Mouse (Mus musculus) embryonic facial prominence, embryonic 13.5 days (tissue): ENCODE measurements around the gene Swsap1. TPM values are rescaled to one million over a fixed set of nuclear protein-coding genes. Genes with fewer than 3 reads are reported as not detected.
A peak's percentile ranks its signal among the peaks of the same experiment; 100 is the strongest.

Source experiments
- ATAC-seq: fragments of 200-750 bp; cut with Nextera tagmentation; 2 replicates; pipeline ENCODE4 v1.8.0; 2017; ENCODE audit warnings: low read depth; ENCODE audit not compliant: insufficient number of reproducible peaks, insufficient read depth, low FRiP score, low TSS enrichment
- H3K27ac ChIP-seq: fragments of 300-500 bp; sonication (generic); 2 replicates; pipeline ENCODE4 v1.5.1; 2015; ENCODE audit warnings: moderate library complexity, mild to moderate bottlenecking, inconsistent platforms
- H3K27me3 ChIP-seq: fragments of 300-500 bp; sonication (generic); 2 replicates; pipeline ENCODE4 v1.6.1; 2015; ENCODE audit warnings: mild to moderate bottlenecking, inconsistent platforms
- H3K36me3 ChIP-seq: fragments of 300-500 bp; sonication (generic); 2 replicates; pipeline ENCODE4 v1.6.1; 2015; ENCODE audit warnings: mild to moderate bottlenecking, inconsistent platforms
- H3K4me1 ChIP-seq: fragments of 300-500 bp; sonication (generic); 2 replicates; pipeline ENCODE4 v1.6.1; 2015; ENCODE audit warnings: inconsistent platforms
- H3K4me2 ChIP-seq: fragments of 300-500 bp; sonication (generic); 2 replicates; pipeline ENCODE4 v1.6.1; 2015; ENCODE audit warnings: moderate library complexity, mild to moderate bottlenecking, inconsistent platforms
- H3K4me3 ChIP-seq: fragments of 300-500 bp; sonication (generic); 2 replicates; pipeline ENCODE4 v1.5.1; 2015; ENCODE audit warnings: mild to moderate bottlenecking, inconsistent platforms
- H3K9ac ChIP-seq: fragments of 300-500 bp; sonication (generic); 2 replicates; pipeline ENCODE4 v1.6.1; 2015; ENCODE audit warnings: mild to moderate bottlenecking, inconsistent platforms
- H3K9me3 ChIP-seq: fragments of 300-500 bp; sonication (generic); 2 replicates; pipeline ENCODE4 v1.6.1; 2016; ENCODE audit warnings: inconsistent platforms
- WGBS: fragments of 180-500 bp; shearing (Covaris S2); methylation state at CpG from one replicate; pipeline ENCODE4 v1.1.7; 2015; ENCODE audit warnings: mixed read lengths; 5-methylcytosine and 5-hydroxymethylcytosine counted together
- polyA plus RNA-seq: library from polyadenylated mRNA; unstranded; fragments of >200 nt; fragmentation: Nextera tagmentation; extraction: Ambion mirVana; gene quantifications from 2 replicates; pipeline ENCODE4 v1.2.1, GENCODE M21; 2015

The Swsap1 gene
- polyA plus RNA-seq, 1 experiment from 2014 or later = 7.3 TPM

DNA sequence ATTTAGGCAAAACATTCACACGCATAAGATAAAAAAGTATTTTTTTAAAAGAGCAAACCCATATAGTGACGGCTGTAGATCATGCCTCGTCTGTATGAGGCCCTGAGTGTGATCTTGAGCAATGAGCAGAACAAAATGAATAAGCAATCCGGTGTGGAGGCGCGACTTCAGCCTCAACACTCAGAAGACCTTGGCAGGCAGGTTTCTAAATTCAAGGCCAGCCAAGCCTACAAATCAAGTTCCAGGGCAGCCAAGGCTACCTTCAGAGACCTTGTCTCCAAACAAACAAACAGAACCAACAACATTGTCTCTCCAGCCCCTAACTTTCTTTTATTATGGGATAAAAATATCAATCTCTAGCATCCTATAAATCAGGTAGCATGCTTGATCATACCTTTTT is 44.7 kb downstream of the Swsap1 start:
- Histone ChIP-seq H3K36me3 (peaks cover 15% of the 10 kb centered on the region), H3K9me3 (no peaks in the 10 kb centered on the region), H3K27me3 (peaks cover 3% of the 10 kb centered on the region; the same call in 1 of the 2 replicates), H3K4me1 (peaks cover 23% of the 10 kb centered on the region), H3K9ac (no peak overlapping the region), H3K4me3 (no peak overlapping the region), H3K27ac (no peak overlapping the region), H3K4me2 (no peak overlapping the region)
- ATAC-seq = no peak
- 89% methylated on average over 6 of the region's 6 CpGs for WGBS

DNA sequence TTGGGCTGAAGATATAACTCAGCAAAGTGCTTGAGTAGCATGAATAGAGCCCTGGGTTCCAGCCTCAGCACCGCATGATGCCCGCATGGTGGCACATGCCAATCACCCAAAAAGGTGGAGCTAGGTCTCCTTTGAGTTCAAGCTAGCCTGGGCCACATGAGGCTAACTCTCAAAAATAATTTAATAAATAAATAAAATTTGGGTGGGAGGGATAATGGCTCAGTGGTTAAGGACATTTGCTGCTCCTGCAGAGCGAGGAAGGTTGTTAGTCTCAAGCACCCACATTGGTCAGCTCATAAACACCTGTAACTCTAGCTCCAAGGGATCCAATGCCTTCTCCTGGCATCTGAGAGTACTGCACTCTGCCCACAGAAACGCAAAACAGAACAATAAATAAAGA is 46.1 kb downstream of the Swsap1 start:
- ATAC-seq = no peak
- peaks cover 3% of the 10 kb centered on the region; the same call in 1 of the 2 replicates for H3K27me3 ChIP-seq
- no peaks in the 10 kb centered on the region for H3K9me3 ChIP-seq
- H3K36me3 ChIP-seq = peaks cover 28% of the 10 kb centered on the region
- no peak overlapping the region for H3K4me2 ChIP-seq
- no peak overlapping the region for H3K4me3 ChIP-seq
- H3K4me1 ChIP-seq = peaks cover 23% of the 10 kb centered on the region
- no peak overlapping the region for H3K27ac ChIP-seq
- H3K9ac ChIP-seq = no peak overlapping the region
- WGBS = 78% methylated on average over 4 of the region's 4 CpGs

DNA sequence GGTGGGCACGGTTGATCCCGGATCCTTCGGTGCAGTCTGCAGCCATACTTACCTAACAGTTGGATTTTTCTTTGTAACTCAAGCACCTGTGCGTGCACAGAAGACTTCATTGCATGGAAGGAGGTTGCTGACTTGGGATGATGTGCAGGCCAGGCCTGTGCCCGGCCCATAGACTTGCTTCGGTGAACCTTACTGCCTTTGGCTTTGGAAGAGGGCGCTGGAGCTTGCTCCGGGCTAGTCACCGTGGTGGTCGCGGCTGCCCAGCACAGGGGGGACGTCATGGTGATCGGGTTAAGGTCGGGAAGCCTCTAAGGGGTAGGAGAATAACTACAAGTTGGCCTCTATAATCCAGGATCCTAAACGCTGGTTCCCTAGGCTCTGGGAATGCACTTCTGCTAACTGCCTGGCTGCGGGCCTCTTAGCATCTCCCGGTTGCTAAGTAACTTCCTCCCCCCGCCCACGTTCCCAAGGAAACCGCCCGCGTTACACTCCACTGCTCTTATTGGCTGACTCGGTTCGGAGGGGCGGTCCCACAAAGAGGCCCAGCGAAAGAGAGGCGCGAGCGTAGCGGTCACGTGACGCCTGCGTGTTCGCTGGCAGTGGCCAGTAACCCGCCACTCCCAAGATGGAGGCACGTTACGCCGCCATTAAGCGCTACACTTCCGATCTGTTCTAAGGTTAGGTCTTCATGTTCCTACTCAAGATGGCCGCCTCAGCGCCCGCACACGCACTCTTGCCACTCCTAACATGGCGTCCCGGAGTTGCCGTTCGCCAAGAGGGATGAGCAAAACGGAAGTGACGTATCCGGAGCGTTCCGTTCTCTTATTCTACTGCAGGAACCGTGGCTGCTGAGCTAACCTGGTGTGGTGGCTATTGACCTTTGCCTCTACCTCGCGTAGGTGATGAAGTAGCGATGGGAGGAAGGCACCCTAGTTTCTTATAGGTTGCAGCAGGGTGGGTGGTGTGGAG is 46.9 kb downstream of the Swsap1 start, which contains the start of the genes Ccdc151 and Prkcsh:
Ccdc151 (minus strand) TSS at position 441 of the 969 bp plus-strand sequence.
Prkcsh (plus strand) TSS at position 613 of the 969 bp plus-strand sequence.
- Histone ChIP-seq H3K27me3 (no peaks in the 10 kb centered on the region), H3K9me3 (no peaks in the 10 kb centered on the region), H3K27ac (peak within 1 kb of the TSS; percentile 60), H3K4me2 (peak within 1 kb of the TSS; percentile 81), H3K4me3 (peak within 1 kb of the TSS; percentile 76), H3K9ac (peak within 1 kb of the TSS; percentile 75), H3K36me3 (peaks cover 37% of the 10 kb centered on the region), H3K4me1 (peaks cover 23% of the 10 kb centered on the region)
- WGBS = 6% methylated on average over 57 of the region's 57 CpGs
- peak; percentile 99 for ATAC-seq

DNA sequence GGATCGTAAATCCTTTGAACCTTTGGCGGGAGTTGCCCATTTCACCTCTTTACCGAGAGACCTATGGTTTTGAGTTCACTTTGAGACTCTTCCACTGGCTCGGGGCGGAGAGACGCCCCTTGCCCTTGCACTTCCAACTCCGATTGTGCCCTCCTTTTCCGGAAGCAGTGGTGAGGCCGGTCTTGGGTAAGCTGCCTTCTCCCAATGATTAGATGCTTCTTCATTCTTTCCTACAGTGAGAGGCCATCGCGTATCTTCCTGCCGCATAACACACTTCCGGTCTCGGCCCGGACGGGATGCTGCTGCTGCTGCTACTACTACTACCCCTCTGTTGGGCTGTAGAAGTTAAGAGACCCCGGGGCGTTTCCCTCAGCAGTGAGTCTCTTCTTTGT is 47.6 kb downstream of the Swsap1 start:
- no peaks in the 10 kb centered on the region for H3K9me3 ChIP-seq
- H3K27me3 ChIP-seq = no peaks in the 10 kb centered on the region
- peak overlapping the region; percentile 60 for H3K27ac ChIP-seq
- WGBS = 0% methylated on average over 18 of the region's 18 CpGs
- H3K4me1 ChIP-seq = peaks cover 23% of the 10 kb centered on the region
- H3K4me2 ChIP-seq = peak overlapping the region; percentile 81
- peaks cover 43% of the 10 kb centered on the region for H3K36me3 ChIP-seq
- H3K9ac ChIP-seq = peak overlapping the region; percentile 75
- peak overlapping the region; percentile 76 for H3K4me3 ChIP-seq
- no peak for ATAC-seq

DNA sequence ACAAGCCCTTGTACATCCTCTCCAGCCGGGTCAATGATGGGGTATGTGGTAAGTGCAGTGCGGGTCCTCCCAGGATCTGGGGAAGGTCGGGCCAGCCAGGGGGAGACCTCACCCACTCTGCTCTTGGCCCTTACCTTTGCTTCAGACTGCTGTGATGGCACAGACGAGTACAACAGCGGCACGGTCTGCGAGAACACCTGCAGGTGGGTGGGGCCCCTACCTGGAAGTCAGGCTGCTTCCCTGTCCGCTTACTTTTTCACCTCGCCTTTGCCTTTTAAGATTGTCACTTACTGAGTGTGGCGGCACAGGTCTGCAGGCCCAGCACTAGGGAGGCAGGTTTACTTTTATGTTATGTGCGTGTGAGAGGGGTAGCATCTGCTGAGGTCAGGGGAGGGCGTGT is 49.0 kb downstream of the Swsap1 start:
- Histone ChIP-seq H3K4me2 (no peak overlapping the region), H3K4me3 (no peak overlapping the region), H3K27me3 (no peaks in the 10 kb centered on the region), H3K36me3 (peaks cover 57% of the 10 kb centered on the region), H3K27ac (no peak overlapping the region), H3K9ac (no peak overlapping the region), H3K9me3 (no peaks in the 10 kb centered on the region), H3K4me1 (peaks cover 23% of the 10 kb centered on the region)
- no peak for ATAC-seq
- whole genome bisulfite sequencing = 93% methylated on average over 12 of the region's 12 CpGs

Other genes starting within 250 kb of the Swsap1 start
- gene Ldlr, start 232.3 kb upstream of the Swsap1 start, polyA plus RNA-seq = 31.2 and 37.3 TPM in 2 replicates
- 105 and 111 TPM in 2 replicates for gene Spc24, start 195.5 kb upstream of the Swsap1 start, polyA plus RNA-seq
- gene Kank2, start 157.0 kb upstream of the Swsap1 start, polyA plus RNA-seq = 20.8 and 22.6 TPM in 2 replicates
- 0.74 and 1.1 TPM in 2 replicates for gene Angptl8, start 120.2 kb upstream of the Swsap1 start, polyA plus RNA-seq
- gene Dock6, start 103.1 kb upstream of the Swsap1 start, polyA plus RNA-seq = 27.4 and 29.2 TPM in 2 replicates
- 16.6 and 18.2 TPM in 2 replicates for gene Rab3d, start 37.6 kb upstream of the Swsap1 start, polyA plus RNA-seq
- gene Ccdc159, start 28.3 kb upstream of the Swsap1 start, polyA plus RNA-seq = 4.1 and 4.3 TPM in 2 replicates
- 44.5 and 46.7 TPM in 2 replicates for gene Tmem205, start 28.2 kb upstream of the Swsap1 start, polyA plus RNA-seq
- gene Plppr2, start 18.7 kb upstream of the Swsap1 start, polyA plus RNA-seq = 12.7 and 14.5 TPM in 2 replicates
- gene Epor, start 7.8 kb downstream of the Swsap1 start, polyA plus RNA-seq = 8.5 and 9.3 TPM in 2 replicates
- gene Rgl3, start 33.7 kb downstream of the Swsap1 start, polyA plus RNA-seq = 0.59 and 0.94 TPM in 2 replicates
- gene Ccdc151, start 46.9 kb downstream of the Swsap1 start, polyA plus RNA-seq = 1.2 and 1.8 TPM in 2 replicates
- 120 and 125 TPM in 2 replicates for gene Prkcsh, start 47.1 kb downstream of the Swsap1 start, polyA plus RNA-seq
- 2.5 and 3.0 TPM in 2 replicates for gene Elavl3, start 96.3 kb downstream of the Swsap1 start, polyA plus RNA-seq
- not detected in 2 replicates for gene Gm49318, start 115.5 kb downstream of the Swsap1 start, polyA plus RNA-seq
- 13.0 and 13.6 TPM in 2 replicates for gene Zfp653, start 115.6 kb downstream of the Swsap1 start, polyA plus RNA-seq
- gene Ecsit, start 129.7 kb downstream of the Swsap1 start, polyA plus RNA-seq = 35.5 and 40.9 TPM in 2 replicates
- 0.76 and 3.6 TPM in 2 replicates for gene Cnn1, start 143.5 kb downstream of the Swsap1 start, polyA plus RNA-seq
- 175 and 194 TPM in 2 replicates for gene Elof1, start 161.4 kb downstream of the Swsap1 start, polyA plus RNA-seq
- gene Acp5, start 180.0 kb downstream of the Swsap1 start, polyA plus RNA-seq = 9.2 and 10.7 TPM in 2 replicates
- 71.9 and 75.9 TPM in 2 replicates for gene Pigyl, start 201.1 kb downstream of the Swsap1 start, polyA plus RNA-seq
- gene Zfp872, start 232.3 kb downstream of the Swsap1 start, polyA plus RNA-seq = 0.14 and 0.15 TPM in 2 replicates